Mouse (Mus musculus) heart, embryonic 16.5 days (tissue): Measurements from ENCODE around the gene Fev. TPM values are rescaled to one million over a fixed set of nuclear protein-coding genes. Genes with fewer than 3 reads are reported as not detected.

Experiments used
- ATAC-seq: fragments of 200-750 bp; cut with Nextera tagmentation; replicated peaks from 2 replicates; pipeline ENCODE4 v1.8.0; 2017; ENCODE audit warnings: moderate number of reproducible peaks; ENCODE audit not compliant: insufficient read depth, low FRiP score; ENCODE audit errors: extremely low read depth
- H3K27ac ChIP-seq: fragments of 300-500 bp; sonication (generic); 2 replicates; pipeline ENCODE4 v1.5.1; 2014; ENCODE audit warnings: mild to moderate bottlenecking, low read length, control low read depth, moderate library complexity
- H3K27me3 ChIP-seq: fragments of 300-500 bp; sonication (generic); 2 replicates; pipeline ENCODE4 v1.6.1; 2014; ENCODE audit warnings: low read length, mixed read lengths; ENCODE audit not compliant: control insufficient read depth, insufficient read depth
- H3K36me3 ChIP-seq: fragments of 300-500 bp; sonication (generic); 2 replicates; pipeline ENCODE4 v1.6.1; 2014; ENCODE audit not compliant: control insufficient read depth, insufficient read depth
- H3K4me1 ChIP-seq: fragments of 300-500 bp; sonication (generic); 2 replicates; pipeline ENCODE4 v1.6.1; 2014; ENCODE audit warnings: low read length, mixed read lengths; ENCODE audit not compliant: control insufficient read depth, insufficient read depth
- H3K4me2 ChIP-seq: fragments of 300-500 bp; sonication (generic); 2 replicates; pipeline ENCODE4 v1.6.1; 2014; ENCODE audit warnings: low read depth, mild to moderate bottlenecking, control low read depth, low read length
- H3K4me3 ChIP-seq: fragments of 300-500 bp; sonication (generic); 2 replicates; pipeline ENCODE4 v1.5.1; 2014; ENCODE audit warnings: mild to moderate bottlenecking, control low read depth, low read length
- H3K9ac ChIP-seq: fragments of 300-500 bp; sonication (generic); 2 replicates; pipeline ENCODE4 v1.6.1; 2014; ENCODE audit warnings: low read length, control low read depth
- H3K9me3 ChIP-seq: fragments of 300-500 bp; sonication (generic); replicated peaks from 2 replicates; pipeline ENCODE4 v1.6.1; 2016; ENCODE audit warnings: low read length; ENCODE audit not compliant: control insufficient read depth
- WGBS: fragments of 180-500 bp; shearing (Covaris S2); extraction: QIAGEN DNeasy Blood & Tissue Kit; methylation state at CpG from one replicate; pipeline ENCODE4 v1.1.7; 2014; 5-methylcytosine and 5-hydroxymethylcytosine counted together
- polyA plus RNA-seq: library from polyadenylated mRNA; unstranded; fragments of >200 nt; fragmentation: Nextera tagmentation; extraction: Ambion mirVana; gene quantifications from 2 replicates; pipeline ENCODE4 v1.2.1, GENCODE M21; 2015

Fev gene
- 0.39 and 0.66 TPM in 2 replicates for polyA plus RNA-seq

DNA sequence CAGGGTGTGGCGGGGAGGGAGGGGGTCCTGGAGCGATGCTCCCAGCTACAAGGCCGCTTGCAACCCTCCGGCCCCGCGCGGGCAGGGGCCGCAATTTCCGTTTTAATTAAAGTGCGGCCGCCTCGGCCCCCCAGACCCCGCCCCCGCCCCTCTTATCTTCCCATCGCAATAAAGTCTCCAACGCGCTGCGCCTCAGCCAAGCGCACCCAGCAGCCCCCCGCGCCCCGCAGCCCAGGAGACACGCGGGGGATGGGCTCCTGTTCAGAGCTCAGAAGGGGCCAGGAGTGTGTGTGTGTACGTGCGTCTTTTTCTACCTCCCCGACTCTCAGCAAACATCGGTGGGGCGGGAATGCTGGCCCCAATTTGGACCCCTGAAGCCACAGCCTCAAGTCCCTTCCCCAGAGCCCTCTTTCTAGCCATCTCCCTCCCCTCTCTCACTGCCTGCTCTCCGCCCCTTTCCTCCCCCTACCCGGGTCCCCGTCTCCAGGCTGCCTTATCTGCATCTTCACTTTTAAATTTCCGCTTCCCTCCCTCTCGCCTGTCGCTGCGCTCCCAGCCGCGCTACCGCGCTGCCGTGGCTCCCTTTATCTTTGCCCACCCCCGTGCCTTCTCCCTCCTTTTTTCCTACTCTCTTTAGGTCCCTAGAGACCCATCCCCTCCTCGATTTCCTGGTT, at the start of gene Fev:
Fev (minus strand) TSS at position 51 of the 674 bp plus-strand sequence.
- ATAC-seq: peak; percentile 65
- Histone ChIP-seq H3K36me3 (no peaks in the 10 kb centered on the region), H3K4me2 (peak within 1 kb of the TSS; percentile 62), H3K27ac (no peak within 1 kb of the TSS), H3K4me3 (peak within 1 kb of the TSS; percentile 38), H3K27me3 (peaks cover 88% of the 10 kb centered on the region), H3K4me1 (peaks cover 15% of the 10 kb centered on the region), H3K9ac (no peak within 1 kb of the TSS), H3K9me3 (no peaks in the 10 kb centered on the region)
- WGBS: under 1% methylated on average over 42 of the region's 43 CpGs

DNA sequence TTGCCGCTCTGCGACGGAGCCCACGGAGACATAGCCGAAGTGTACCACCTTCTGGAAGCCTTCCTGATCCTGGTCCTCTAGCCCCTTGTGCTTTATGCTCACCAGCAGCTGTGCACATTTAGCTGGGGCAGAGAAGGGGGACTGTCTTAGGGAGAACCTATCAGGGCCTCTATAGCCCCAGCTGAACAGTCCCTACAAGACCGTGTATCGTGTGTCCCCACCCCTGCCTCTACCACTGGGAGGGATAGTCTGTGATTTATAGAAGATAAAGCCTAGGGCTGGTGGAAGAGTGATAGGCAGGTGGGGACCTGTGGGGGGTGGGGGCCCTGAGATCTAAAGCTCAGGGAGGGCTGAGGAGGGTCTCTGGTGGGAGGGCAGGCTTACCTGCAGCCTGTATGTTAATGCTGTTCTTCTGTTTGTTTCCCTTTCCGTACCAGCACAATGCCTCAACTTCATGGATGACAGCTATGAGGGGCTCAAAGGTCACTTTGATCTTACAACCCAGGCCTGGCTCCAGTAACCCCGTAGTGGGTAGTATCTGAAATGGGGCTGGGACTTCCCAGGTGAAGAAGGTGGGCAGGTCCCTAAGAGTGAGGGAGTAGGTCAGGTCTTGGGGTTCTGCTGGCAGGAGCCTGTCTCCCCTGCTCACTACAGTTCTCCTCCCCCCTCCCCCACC, 42.5 kb upstream of the Fev start:
- H3K4me3 ChIP-seq: no peak overlapping the region
- ATAC-seq: no peak
- no peaks in the 10 kb centered on the region for H3K36me3 ChIP-seq
- no peaks in the 10 kb centered on the region for H3K9me3 ChIP-seq
- H3K9ac ChIP-seq: no peak overlapping the region
- 75% methylated on average over 9 of the region's 9 CpGs for WGBS
- no peak overlapping the region for H3K4me2 ChIP-seq
- peaks cover 24% of the 10 kb centered on the region for H3K27me3 ChIP-seq
- H3K4me1 ChIP-seq: no peaks in the 10 kb centered on the region
- no peak overlapping the region for H3K27ac ChIP-seq

DNA sequence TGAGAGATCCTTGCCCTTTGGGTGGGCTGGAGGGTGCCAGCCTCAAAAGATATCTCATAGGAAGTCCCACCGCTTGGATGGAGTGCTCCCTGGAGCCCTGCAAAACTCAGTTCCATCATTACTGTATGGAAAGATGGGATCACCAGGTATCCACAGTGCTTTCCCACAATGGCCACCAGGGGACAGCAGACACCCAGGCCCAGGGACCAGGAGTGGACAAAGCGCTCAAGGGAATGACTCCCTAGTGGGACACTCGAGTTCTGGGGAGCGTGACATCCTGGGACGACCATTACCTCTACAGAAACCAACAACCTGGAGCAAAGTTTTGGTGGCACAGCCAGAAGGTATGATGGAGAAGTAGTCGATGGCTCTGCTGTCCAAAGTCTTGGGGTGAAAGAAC, 41.5 kb upstream of the Fev start:
- peaks cover 18% of the 10 kb centered on the region for H3K27me3 ChIP-seq
- WGBS: 32% methylated on average over 6 of the region's 6 CpGs

DNA sequence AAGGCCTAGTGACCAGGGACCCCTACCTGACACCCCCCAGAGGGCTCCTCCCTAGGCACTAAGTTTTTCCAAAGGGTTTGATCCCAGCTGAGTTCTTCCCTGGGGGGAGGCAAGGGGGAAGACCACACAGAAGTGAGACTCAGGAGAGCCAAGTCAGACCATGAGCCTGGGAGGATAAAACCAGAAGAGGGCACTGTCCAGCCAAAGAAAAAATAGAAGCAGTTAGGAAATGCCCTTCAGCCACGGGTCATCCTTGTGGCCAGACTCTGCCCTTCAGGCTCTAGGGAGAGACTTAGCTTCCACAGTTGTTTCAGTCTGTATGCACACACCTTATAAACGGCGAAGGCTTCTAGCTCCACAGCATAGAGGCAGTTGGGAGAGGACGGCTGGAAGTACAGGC, 39.2 kb upstream of the Fev start:
- no peak overlapping the region for H3K4me2 ChIP-seq
- H3K4me1 ChIP-seq: no peaks in the 10 kb centered on the region
- H3K9ac ChIP-seq: no peak overlapping the region
- no peak overlapping the region for H3K27ac ChIP-seq
- 67% methylated on average over 4 of the region's 4 CpGs for WGBS
- H3K4me3 ChIP-seq: no peak overlapping the region
- no peak for ATAC-seq
- no peaks in the 10 kb centered on the region for H3K36me3 ChIP-seq
- H3K27me3 ChIP-seq: peaks cover 16% of the 10 kb centered on the region
- H3K9me3 ChIP-seq: no peaks in the 10 kb centered on the region

More for the DNA sequence above, 41.5 kb upstream of the Fev start:
- no peak overlapping the region for H3K4me2 ChIP-seq
- no peak overlapping the region for H3K9ac ChIP-seq
- no peak overlapping the region for H3K4me3 ChIP-seq
- H3K36me3 ChIP-seq: no peaks in the 10 kb centered on the region
- H3K27ac ChIP-seq: no peak overlapping the region
- ATAC-seq: no peak; the same call in 1 of the 2 replicates
- no peaks in the 10 kb centered on the region for H3K9me3 ChIP-seq
- H3K4me1 ChIP-seq: no peaks in the 10 kb centered on the region

DNA sequence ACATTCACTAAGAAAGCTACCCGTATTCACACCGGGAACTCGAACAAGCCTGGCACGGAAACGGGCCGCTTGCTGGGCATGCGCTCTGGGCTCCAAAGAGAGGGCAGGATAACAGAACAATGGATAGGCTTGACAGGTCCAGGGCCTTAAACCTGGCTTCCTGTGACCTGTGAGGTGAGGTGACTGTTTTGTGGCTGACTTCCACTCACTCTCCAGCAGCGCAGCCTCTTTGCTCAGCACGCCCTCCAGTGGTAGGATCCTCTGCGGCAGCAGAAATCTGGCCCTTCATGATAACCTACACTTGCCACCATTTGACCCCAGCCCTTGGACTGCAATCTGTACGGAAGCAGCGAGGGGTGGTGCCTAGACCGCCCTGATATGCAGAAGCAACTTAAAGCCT, 30.5 kb upstream of the Fev start:
- Histone ChIP-seq H3K36me3 (no peaks in the 10 kb centered on the region), H3K9ac (no peak overlapping the region), H3K27me3 (peaks cover 9% of the 10 kb centered on the region; the same call in 1 of the 2 replicates), H3K4me1 (no peaks in the 10 kb centered on the region), H3K4me3 (no peak overlapping the region), H3K4me2 (no peak overlapping the region; the same call in 1 of the 2 replicates), H3K27ac (no peak overlapping the region), H3K9me3 (no peaks in the 10 kb centered on the region; the same call in 1 of the 2 replicates)
- 35% methylated on average over 13 of the region's 13 CpGs for WGBS
- no peak for ATAC-seq

DNA sequence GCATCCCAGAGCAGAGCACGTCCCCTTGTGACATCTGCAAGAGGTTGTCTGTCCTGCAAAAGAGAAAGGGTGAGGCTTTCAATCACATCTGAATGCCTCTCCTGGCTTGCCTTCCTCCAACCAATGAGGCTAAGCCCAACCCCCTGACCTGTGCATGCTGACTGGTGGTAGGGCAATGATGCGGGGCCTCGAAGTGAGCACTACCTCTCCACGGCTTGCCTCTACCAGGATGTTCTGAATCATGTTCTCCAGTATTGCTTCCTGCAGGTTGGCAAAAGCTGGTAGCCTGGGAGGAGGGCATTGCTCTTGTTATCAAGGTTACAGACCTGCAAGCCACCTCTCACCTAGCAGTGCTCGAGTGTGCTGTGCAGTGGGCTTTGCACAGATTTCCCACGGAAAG, 17.0 kb upstream of the Fev start:
- Histone ChIP-seq H3K4me2 (no peak overlapping the region), H3K36me3 (no peaks in the 10 kb centered on the region), H3K9me3 (no peaks in the 10 kb centered on the region), H3K27ac (no peak overlapping the region), H3K4me3 (no peak overlapping the region), H3K27me3 (peaks cover 78% of the 10 kb centered on the region), H3K9ac (no peak overlapping the region), H3K4me1 (peaks cover 8% of the 10 kb centered on the region; the same call in 1 of the 2 replicates)
- WGBS: 20% methylated on average over 6 of the region's 6 CpGs
- no peak for ATAC-seq

DNA sequence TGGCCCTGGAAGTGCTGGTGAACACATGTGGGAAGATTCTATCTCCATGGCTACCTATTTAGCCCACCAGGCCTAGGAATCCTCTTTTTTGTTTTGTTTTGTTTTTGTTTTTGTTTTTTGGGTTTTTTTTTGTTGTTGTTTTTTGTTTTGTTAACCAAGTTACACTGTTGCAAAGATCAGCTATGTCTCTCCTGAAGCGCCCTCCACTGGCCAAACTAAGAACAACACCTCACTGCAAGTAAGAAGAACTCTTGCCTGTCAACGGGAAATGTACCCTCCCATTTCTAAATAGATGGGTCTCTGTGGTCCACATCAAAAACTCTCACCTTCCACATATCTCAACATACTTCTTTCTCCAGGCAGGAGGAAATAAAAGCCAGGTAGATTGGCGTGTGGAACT, 16.5 kb upstream of the Fev start:
- Histone ChIP-seq H3K4me3 (no peak overlapping the region), H3K27ac (no peak overlapping the region), H3K9me3 (no peaks in the 10 kb centered on the region), H3K9ac (no peak overlapping the region), H3K4me1 (peaks cover 8% of the 10 kb centered on the region; the same call in 1 of the 2 replicates), H3K27me3 (peaks cover 80% of the 10 kb centered on the region), H3K4me2 (no peak overlapping the region), H3K36me3 (no peaks in the 10 kb centered on the region)
- ATAC-seq: no peak
- WGBS: 5% methylated on average over 3 of the region's 3 CpGs

DNA sequence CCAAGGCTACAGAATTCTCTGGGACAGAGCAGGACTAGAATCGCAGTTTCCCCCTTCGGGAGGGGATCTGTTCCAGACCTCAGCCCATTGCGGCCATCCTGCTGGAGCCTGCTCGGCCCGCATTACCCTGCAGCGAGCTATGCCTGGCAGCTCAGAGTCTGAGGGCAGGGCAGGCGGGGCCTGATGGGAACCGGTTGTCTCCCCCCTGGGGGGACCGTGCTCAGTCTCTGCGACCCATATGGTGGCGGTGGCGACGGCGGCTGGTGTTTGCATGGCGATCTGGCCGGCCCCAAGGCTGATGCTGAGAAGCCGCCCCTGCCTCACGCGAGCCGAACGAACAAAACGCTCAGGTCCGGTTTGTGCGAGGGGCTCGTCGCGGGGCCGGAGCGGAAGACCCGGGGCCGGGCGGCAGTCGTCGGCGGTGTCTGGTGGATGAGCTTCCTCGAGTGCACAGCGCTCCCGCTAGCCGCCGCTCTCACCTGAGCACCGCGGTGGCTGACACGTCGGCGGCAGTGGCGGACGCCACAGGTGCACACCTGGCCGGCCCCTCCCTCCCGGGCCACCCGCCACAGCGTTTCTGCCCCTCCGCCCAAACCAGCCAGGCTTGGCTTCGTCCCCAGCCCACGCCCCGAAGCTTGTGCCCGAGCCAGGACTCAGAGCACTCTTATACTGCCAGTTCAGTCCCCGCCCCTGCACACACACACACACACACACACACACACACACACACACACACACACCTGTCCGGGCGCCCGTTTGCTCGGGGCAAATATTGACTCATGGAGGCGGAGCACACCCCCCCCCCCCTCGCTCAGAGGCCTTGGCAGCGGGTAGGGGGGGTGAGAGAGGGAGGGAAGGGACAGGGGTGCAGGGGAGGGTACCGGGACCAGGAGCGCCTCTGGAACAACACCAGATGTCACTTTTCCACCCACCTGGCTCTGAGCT, 15.4 kb upstream of the Fev start:
- H3K27ac ChIP-seq: no peak overlapping the region
- peak overlapping the region; percentile 41 for H3K4me3 ChIP-seq
- H3K9ac ChIP-seq: no peak overlapping the region
- peaks cover 8% of the 10 kb centered on the region; the same call in 1 of the 2 replicates for H3K4me1 ChIP-seq
- ATAC-seq: no peak; the same call in 1 of the 2 replicates
- 2% methylated on average over 59 of the region's 66 CpGs for WGBS
- H3K4me2 ChIP-seq: peak overlapping the region; percentile 59
- H3K27me3 ChIP-seq: peaks cover 91% of the 10 kb centered on the region
- H3K36me3 ChIP-seq: no peaks in the 10 kb centered on the region
- H3K9me3 ChIP-seq: no peaks in the 10 kb centered on the region
